Mouse (Mus musculus): ENCODE measurements around the gene S100a11. TPM values are rescaled to one million over a fixed set of nuclear protein-coding genes. Genes with fewer than 3 reads are reported as not detected.

Gene S100a11
- polyA plus RNA-seq, 1 experiment from 2014 or later: 1,206 TPM

DNA sequence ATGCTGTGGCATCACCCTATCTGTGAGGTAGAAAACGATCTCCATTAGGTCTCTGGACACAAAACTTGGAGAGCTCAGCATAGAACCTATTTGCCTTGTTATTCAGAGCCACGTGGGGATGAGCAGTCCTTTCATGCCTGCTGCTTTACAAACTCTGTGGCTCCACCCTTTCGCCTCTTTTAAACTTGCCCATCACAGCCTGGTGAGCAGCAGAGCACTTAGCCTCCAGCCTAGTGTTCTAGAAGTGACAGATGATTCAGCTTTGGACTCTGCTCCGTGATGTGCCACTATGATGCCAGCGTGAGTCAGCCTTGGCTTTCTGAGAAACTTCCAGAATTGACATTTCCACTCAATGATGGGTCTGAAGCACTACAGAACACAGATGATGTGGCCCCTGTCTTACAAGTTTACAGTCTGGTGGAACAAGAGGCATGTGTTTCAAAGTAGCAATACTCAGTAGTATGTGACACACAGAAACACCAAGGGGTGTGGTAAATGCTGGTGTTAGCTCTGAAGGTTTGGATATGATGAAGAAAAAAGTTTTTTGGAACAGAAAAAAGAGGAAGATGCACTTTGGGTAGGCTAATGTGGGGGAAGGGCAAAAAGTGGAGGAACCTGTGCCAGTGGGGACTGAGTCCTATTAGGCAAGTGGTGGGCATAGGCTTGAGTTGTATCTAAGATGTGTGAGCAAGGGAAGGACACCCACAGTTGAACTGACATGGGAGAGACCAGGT lies 51.9 kb downstream of the S100a11 start:
- Histone ChIP-seq H3K27ac (ENCODE audit: low read length) (no peak overlapping the region), H3K4me1 (ENCODE audit: insufficient read depth, low read length) (peaks cover 11% of the 10 kb centered on the region; the same call in 1 of the 2 replicates), H3K9ac (replicated peaks; ENCODE audit: low read length) (no peak overlapping the region), H3K4me3 (ENCODE audit: low read length) (no peak overlapping the region), H3K4me2 (replicated peaks; ENCODE audit: low read depth, low read length) (no peak overlapping the region), H3K27me3 (ENCODE audit: insufficient read depth, low read length) (no peaks in the 10 kb centered on the region), H3K9me3 (ENCODE audit: low read length) (no peaks in the 10 kb centered on the region), H3K36me3 (ENCODE audit: insufficient read depth, low read length) (no peaks in the 10 kb centered on the region)
- ATAC-seq (ENCODE audit: low FRiP score, low TSS enrichment): no peak
- WGBS: 78% methylated on average over 5 of the region's 5 CpGs

Other genes with a start within 250 kb of the S100a11 start
- 0.44 TPM in 2 replicates for gene Flg, start 247.0 kb upstream of the S100a11 start, polyA plus RNA-seq (2015; fragmentation: Nextera tagmentation; extraction: Ambion mirVana)
- 0.04 and 0.07 TPM in 2 replicates for gene Hrnr, start 200.7 kb upstream of the S100a11 start, polyA plus RNA-seq (2015; fragmentation: Nextera tagmentation; extraction: Ambion mirVana)
- 0.10 TPM in 1 of 2 replicates, not detected in the other for gene Rptn, start 126.8 kb upstream of the S100a11 start, polyA plus RNA-seq (2015; fragmentation: Nextera tagmentation; extraction: Ambion mirVana)
- gene Tchh, start 78.2 kb upstream of the S100a11 start, polyA plus RNA-seq (2015; fragmentation: Nextera tagmentation; extraction: Ambion mirVana): 5.7 and 6.7 TPM in 2 replicates
- gene Tchhl1, start 51.7 kb upstream of the S100a11 start, polyA plus RNA-seq (2015; fragmentation: Nextera tagmentation; extraction: Ambion mirVana): 0.64 and 0.66 TPM in 2 replicates
- gene S100a10, start 34.6 kb downstream of the S100a11 start, polyA plus RNA-seq (2015; fragmentation: Nextera tagmentation; extraction: Ambion mirVana): 487 TPM in 2 replicates
- not detected in 2 replicates for gene Tdpoz2, start 132.2 kb downstream of the S100a11 start, polyA plus RNA-seq (2015; fragmentation: Nextera tagmentation; extraction: Ambion mirVana)
- gene Tdpoz1, start 155.8 kb downstream of the S100a11 start, polyA plus RNA-seq (2015; fragmentation: Nextera tagmentation; extraction: Ambion mirVana): not detected in 2 replicates
- not detected in 2 replicates for gene Gm37596, start 172.6 kb downstream of the S100a11 start, polyA plus RNA-seq (2015; fragmentation: Nextera tagmentation; extraction: Ambion mirVana)